Mouse (Mus musculus) liver, embryonic 14.5 days (tissue): ENCODE data around the gene Itga3. TPM values are rescaled to one million over a fixed set of nuclear protein-coding genes. Genes with fewer than 3 reads are reported as not detected.

ENCODE experiments used
- ATAC-seq: fragments of 200-750 bp; cut with Nextera tagmentation; 2 replicates; pipeline ENCODE4 v1.8.0; 2017; ENCODE audit warnings: moderate number of reproducible peaks, mild to moderate bottlenecking, moderate library complexity; ENCODE audit not compliant: insufficient read depth
- DNase-seq, 3 experiments: peaks; one replicate each; pipeline ENCODE4 v3.0.0-alpha.2; 2012 to 2013; ENCODE audit warnings: low read depth in 3 of 3, low spot score in 3 of 3
- H3K27ac ChIP-seq: fragments of 300-500 bp; sonication (generic); 2 replicates; pipeline ENCODE4 v1.5.1; 2014; ENCODE audit warnings: moderate library complexity, mild to moderate bottlenecking, control low read depth, inconsistent platforms
- H3K27me3 ChIP-seq: fragments of 300-500 bp; sonication (generic); 2 replicates; pipeline ENCODE4 v1.6.1; 2014; ENCODE audit warnings: mild to moderate bottlenecking, low read length, moderate library complexity; ENCODE audit not compliant: control insufficient read depth, insufficient read depth
- H3K36me3 ChIP-seq: fragments of 300-500 bp; sonication (generic); replicated peaks from 2 replicates; pipeline ENCODE4 v1.6.1; 2014; ENCODE audit warnings: low read depth; ENCODE audit not compliant: control insufficient read depth, insufficient read depth
- H3K4me1 ChIP-seq, 2 experiments: fragments of 200-500 bp in 1 of 2; fragments of 300-500 bp in 1 of 2; sonication (generic) in 1 of 2; replicated peaks; 2 replicates each; pipeline ENCODE4 v1.6.1; 2012 to 2014; ENCODE audit warnings: antibody characterized with exemption in 1 of 2, inconsistent platforms in 1 of 2, low read length in 1 of 2; ENCODE audit not compliant: control insufficient read depth in 2 of 2, insufficient read depth in 2 of 2
- H3K4me2 ChIP-seq: fragments of 300-500 bp; sonication (generic); 2 replicates; pipeline ENCODE4 v1.6.1; 2014; ENCODE audit warnings: low read depth, mild to moderate bottlenecking, control low read depth, moderate library complexity
- H3K4me3 ChIP-seq, 2 experiments: fragments of 200-500 bp in 1 of 2; fragments of 300-500 bp in 1 of 2; sonication (generic) in 1 of 2; 2 replicates each; pipeline ENCODE4 v1.5.1; 2012 to 2014; ENCODE audit warnings: low read depth in 2 of 2, low read length in 2 of 2, mild to moderate bottlenecking in 2 of 2, control low read depth in 1 of 2, inconsistent platforms in 1 of 2, moderate library complexity in 1 of 2; ENCODE audit not compliant: insufficient read depth in 1 of 2
- H3K9ac ChIP-seq: fragments of 300-500 bp; sonication (generic); replicated peaks from 2 replicates; pipeline ENCODE4 v1.6.1; 2014; ENCODE audit warnings: mild to moderate bottlenecking, control low read depth, moderate library complexity
- H3K9me3 ChIP-seq: fragments of 300-500 bp; sonication (generic); 2 replicates; pipeline ENCODE4 v1.6.1; 2016; ENCODE audit warnings: low read length, mixed read lengths; ENCODE audit not compliant: control insufficient read depth
- CTCF ChIP-seq: IDR thresholded peaks from 2 replicates; pipeline ENCODE4 v1.5.1; 2016; ENCODE audit warnings: antibody characterized with exemption, low read depth, control low read depth
- EP300 ChIP-seq: IDR thresholded peaks from 2 replicates; pipeline ENCODE4 v1.6.1; 2016; ENCODE audit warnings: antibody characterized with exemption, low read depth
- WGBS: fragments of 180-500 bp; shearing (Covaris S2); extraction: QIAGEN DNeasy Blood & Tissue Kit; methylation state at CpG from one replicate; pipeline ENCODE4 v1.1.7; 2014; ENCODE audit not compliant: insufficient replicate concordance; 5-methylcytosine and 5-hydroxymethylcytosine counted together
- polyA plus RNA-seq, 2 experiments: library from polyadenylated mRNA; depleted of rRNA in 1 of 2; stranded (reverse) in 1 of 2; unstranded in 1 of 2; fragments of >200 nt; fragmentation: Nextera tagmentation in 1 of 2; extraction: Ambion mirVana in 1 of 2; gene quantifications; 2 replicates each; pipeline versions ENCODE4 v1.2.1 to v1.2.3; 2012 to 2014

Itga3 gene
- polyA plus RNA-seq, 2 experiments: 1.5 to 1.7 TPM

- no peaks in the 10 kb centered on the region for H3K36me3 ChIP-seq
- peaks cover 55% of the 10 kb centered on the region for H3K27me3 ChIP-seq
- ATAC-seq: no peak
- TF ChIP-seq EP300 (no peak), CTCF (no peak)
- H3K9ac ChIP-seq: no peak overlapping the region
- 8% methylated on average over 19 of the region's 19 CpGs for WGBS
- H3K4me3 ChIP-seq: peak overlapping the region; percentile 25 to 40; a peak in 3 of 4 replicates
- peak overlapping the region; percentile 37 for H3K4me2 ChIP-seq
- no peak overlapping the region for H3K27ac ChIP-seq
- H3K4me1 ChIP-seq: peaks cover 0 to 11% of the 10 kb centered on the region in 2 experiments; a peak in 2 of 4 replicates
- no peaks in the 10 kb centered on the region for H3K9me3 ChIP-seq
- DNase-seq: no peak
Observed at GRCm38 (mm10) chr11:95075197-95076040, 1.2 kb downstream of the Itga3 start.

- Histone ChIP-seq H3K27ac (no peak overlapping the region), H3K4me3 (no peak overlapping the region), H3K36me3 (no peaks in the 10 kb centered on the region), H3K27me3 (peaks cover 55% of the 10 kb centered on the region), H3K9ac (no peak overlapping the region), H3K4me1 (peaks cover 0 to 10% of the 10 kb centered on the region in 2 experiments; a peak in 2 of 4 replicates), H3K9me3 (no peaks in the 10 kb centered on the region), H3K4me2 (no peak overlapping the region)
- 63% methylated on average over 4 of the region's 4 CpGs for WGBS
- no peak for ATAC-seq
- TF ChIP-seq EP300: no peak
- no peak for DNase-seq
Observed at GRCm38 (mm10) chr11:95074694-95075093, 1.9 kb downstream of the Itga3 start.

GRCm38 (mm10) chr11:95073835-95074234 is 2.8 kb downstream of the Itga3 start:
- DNase-seq (no peak), ATAC-seq (no peak)
- TF ChIP-seq EP300 (no peak), CTCF (no peak)
- Histone ChIP-seq H3K9me3 (no peaks in the 10 kb centered on the region), H3K27me3 (peaks cover 51% of the 10 kb centered on the region), H3K27ac (no peak overlapping the region), H3K4me2 (no peak overlapping the region), H3K36me3 (no peaks in the 10 kb centered on the region), H3K4me1 (peaks cover 0 to 7% of the 10 kb centered on the region in 2 experiments; a peak in 2 of 4 replicates), H3K4me3 (no peak overlapping the region), H3K9ac (no peak overlapping the region)
- 58% methylated on average over 4 of the region's 4 CpGs for WGBS

GRCm38 (mm10) chr11:95072804-95073203 is 3.8 kb downstream of the Itga3 start:
- Histone ChIP-seq H3K9ac (no peak overlapping the region), H3K27ac (no peak overlapping the region), H3K9me3 (no peaks in the 10 kb centered on the region), H3K4me1 (peaks cover 0 to 7% of the 10 kb centered on the region in 2 experiments; a peak in 2 of 4 replicates), H3K36me3 (no peaks in the 10 kb centered on the region), H3K4me3 (no peak overlapping the region), H3K27me3 (peaks cover 41% of the 10 kb centered on the region), H3K4me2 (no peak overlapping the region)
- DNase-seq (no peak), ATAC-seq (no peak)
- no peak for TF ChIP-seq CTCF
- 51% methylated on average over 5 of the region's 5 CpGs for WGBS

GRCm38 (mm10) chr11:95072136-95072535 is 4.5 kb downstream of the Itga3 start:
- H3K4me3 ChIP-seq: no peak overlapping the region
- H3K9ac ChIP-seq: no peak overlapping the region
- H3K27ac ChIP-seq: no peak overlapping the region
- TF ChIP-seq CTCF: no peak
- TF ChIP-seq EP300: no peak
- H3K36me3 ChIP-seq: no peaks in the 10 kb centered on the region
- peaks cover 34% of the 10 kb centered on the region for H3K27me3 ChIP-seq
- ATAC-seq (no peak), DNase-seq (no peak)
- peaks cover 0 to 4% of the 10 kb centered on the region in 2 experiments; a peak in 2 of 4 replicates for H3K4me1 ChIP-seq
- H3K4me2 ChIP-seq: no peak overlapping the region
- 59% methylated on average over 8 of the region's 8 CpGs for WGBS
- no peaks in the 10 kb centered on the region for H3K9me3 ChIP-seq
